Mouse (Mus musculus) hematopoietic stem cell, adult 5-6 weeks (primary cell): ENCODE results near the gene Sucnr1. TPM values are rescaled to one million over a fixed set of nuclear protein-coding genes. Genes with fewer than 3 reads are reported as not detected.

Source experiments
- ATAC-seq, 2 experiments: fragments of 125-278 bp in 1 of 2; replicated peaks in 1 of 2; 2 replicates each; pipeline ENCODE4 v1.8.0; 2016 to 2017; ENCODE audit warnings: inconsistent platforms in 2 of 2, mild to moderate bottlenecking in 2 of 2, moderate number of reproducible peaks in 2 of 2, low read depth in 1 of 2, moderate TSS enrichment in 1 of 2; ENCODE audit not compliant: low FRiP score in 2 of 2, poor library complexity in 2 of 2, severe bottlenecking in 2 of 2, insufficient read depth in 1 of 2, low TSS enrichment in 1 of 2
- total RNA-seq: library from RNA; stranded (forward); fragments of 172-1452, 232-1000 nt; gene quantifications from 2 replicates; pipeline ENCODE4 v1.2.3, GENCODE M21; 2017

Gene Sucnr1
- not detected in 2 replicates for total RNA-seq

GRCm38 (mm10) chr3:60081648-60082047 lies at the start of gene Sucnr1:
Sucnr1 (plus strand) TSS chr3:60081869.
- ATAC-seq = no peak

DNA sequence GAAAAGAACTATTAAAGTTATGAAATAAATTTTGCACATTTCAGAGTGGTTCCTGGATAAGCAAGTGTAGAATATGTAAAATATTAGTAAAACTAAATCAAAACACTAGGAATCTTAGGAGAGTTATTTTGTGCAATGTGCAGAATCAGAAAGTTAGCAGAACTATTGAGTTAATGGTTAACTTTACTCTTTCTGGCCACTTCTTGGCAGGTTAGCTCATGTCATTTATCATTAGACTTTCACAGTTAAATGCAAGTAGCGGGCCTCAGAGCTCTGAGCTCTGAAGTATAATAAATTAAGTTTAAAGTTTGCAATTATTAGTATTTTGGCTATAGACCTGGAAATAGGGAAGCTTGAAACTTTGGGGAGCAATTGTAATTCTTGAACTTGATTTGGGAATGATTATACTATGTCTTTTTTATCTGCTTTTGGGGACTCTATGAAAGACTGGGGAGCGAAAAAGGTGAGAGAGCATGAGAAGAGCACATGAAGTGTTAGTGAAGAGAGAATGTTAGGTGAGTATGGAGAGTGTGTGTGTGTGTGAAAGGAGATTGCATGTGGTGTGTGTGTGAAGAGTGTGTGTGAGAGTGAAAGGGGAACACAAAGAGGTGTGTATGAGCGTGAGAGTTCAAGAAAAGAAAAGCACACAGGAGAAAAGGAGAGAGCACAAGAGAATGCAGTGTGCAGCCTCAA lies 35.3 kb upstream of the Sucnr1 start:
- no peak for ATAC-seq

DNA sequence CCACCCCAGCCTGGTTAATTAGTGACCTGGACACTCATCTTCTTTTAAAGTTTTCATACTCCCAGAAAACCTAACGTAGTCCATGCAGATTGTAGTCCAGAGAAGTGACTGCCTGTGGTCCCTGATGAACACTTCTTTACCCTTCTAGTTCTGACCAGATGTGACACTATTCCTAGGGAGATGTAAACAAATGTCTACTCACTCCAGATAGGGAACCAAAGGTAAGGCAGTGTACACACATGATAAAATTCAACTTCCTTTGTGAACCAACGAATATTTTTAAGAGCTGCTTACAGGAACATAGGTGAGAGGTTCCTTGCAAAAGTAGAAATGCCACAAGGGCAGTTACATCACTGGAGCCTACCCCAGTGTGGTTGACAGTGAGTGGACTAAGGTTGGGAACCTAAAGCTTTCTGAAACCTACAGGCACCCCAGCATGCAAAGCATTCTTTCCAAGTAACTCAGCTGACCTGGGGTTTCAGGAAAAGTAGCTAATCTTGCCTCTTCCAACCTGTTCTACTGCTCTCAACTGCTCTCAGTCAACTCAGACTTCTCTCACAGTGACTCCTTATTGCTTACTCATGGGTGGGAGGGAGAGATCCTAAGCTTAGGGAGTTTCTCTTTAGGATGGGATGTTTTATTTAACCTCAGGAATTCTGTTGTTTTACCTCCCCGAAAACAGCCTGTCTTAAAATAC lies 28.3 kb upstream of the Sucnr1 start:
- no peak for ATAC-seq

- no peak for ATAC-seq
Measured at GRCm38 (mm10) chr3:60053931-60054330, 27.7 kb upstream of the Sucnr1 start.

DNA sequence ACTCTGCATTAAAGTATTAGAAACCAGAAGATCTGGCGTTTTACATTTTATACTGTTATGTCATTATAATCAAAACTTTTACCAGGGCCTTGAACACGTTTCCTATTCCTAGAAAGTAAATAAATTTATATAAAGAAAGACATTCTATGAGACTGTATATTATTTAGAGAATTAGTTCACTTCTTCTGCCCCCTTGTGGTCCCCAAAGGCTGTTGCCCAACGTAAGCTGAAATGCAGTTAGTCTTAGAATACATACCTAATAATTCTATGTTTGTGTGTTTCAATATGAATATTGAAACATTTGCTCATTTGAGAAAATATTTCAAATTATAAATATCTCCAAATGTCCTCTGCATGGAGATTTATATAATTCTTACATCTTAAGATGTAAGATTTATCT lies 25.2 kb upstream of the Sucnr1 start:
- ATAC-seq = 0 out of 4 replicates have a peak, but pooled peaks of 1 of the 2 experiments have one; percentile 46

DNA sequence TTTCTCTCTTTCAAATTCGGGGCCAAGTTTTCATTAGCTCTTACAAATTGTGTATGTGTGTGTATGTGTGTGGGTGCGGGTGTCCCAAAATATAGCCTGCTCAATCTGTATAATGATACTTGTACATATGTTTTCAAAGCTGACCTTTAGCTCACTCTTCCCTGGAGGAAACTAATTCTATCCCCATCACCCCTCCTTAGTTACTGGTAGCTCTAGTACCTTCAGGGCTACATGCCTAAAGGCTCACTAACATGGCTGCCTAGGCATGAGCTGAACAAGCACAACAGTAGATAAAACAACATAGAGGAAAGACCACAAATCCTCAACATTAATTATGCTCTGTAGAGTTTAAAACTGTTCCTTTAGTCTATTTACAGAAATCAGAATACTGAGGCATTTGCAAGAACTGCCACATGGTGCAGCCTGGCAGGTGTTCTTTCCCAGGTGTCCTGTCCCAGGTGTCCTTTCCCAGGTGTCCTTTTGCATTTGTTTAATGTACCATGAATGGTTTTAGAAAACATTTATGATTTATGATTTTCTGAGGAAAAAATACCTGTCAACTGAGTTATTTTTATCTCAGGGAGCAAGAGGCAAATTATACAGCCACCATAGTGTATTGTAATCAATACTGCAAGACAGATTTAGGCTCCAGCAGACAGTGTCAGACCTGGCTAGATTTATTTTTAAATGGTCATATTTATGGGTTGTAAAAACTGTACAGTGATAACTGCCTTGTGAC lies 24.4 kb upstream of the Sucnr1 start:
- no peak for ATAC-seq

DNA sequence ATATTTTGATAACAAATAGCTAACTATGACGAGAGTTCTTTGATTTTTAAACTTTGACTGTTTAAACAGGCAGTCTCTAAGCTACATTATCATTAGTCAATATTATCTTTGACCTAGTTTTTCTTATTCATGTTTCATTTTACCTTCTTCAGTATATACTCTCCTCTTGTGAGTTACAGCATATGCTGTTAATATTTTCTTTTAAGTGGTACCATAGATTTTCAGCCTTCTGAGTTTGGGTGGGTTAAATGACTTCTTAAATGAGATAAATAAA lies 23.9 kb upstream of the Sucnr1 start:
- ATAC-seq = no peak

DNA sequence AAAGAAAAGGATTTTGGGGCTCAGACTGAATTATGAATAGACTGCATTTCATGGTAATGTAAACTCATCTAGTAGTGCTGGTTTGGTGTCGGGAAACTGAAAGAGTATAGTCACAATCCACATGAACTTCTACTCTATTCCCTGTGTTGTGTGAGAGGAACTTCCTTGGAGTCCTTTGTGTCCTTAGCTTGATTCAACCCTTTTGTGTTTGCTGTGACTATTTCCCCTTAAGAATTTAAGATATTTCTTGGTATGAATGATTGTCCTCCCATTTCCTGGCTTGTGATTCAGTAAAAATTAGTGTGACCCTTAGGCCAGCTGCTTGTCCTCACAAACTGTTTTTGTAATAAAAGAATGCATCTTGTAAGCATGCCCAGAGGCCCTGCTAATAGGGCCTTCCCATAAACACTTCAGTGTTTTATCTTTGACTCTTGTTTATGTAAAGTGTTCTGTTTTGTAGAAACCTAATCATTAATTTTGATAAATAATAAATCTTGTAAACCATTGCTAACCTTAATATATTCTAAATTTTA lies 2.7 kb upstream of the Sucnr1 start:
- no peak for ATAC-seq

GRCm38 (mm10) chr3:60080572-60080971 lies 1.1 kb upstream of the Sucnr1 start:
- ATAC-seq = peak; percentile 97

GRCm38 (mm10) chr3:60082746-60083145 lies 1.1 kb downstream of the Sucnr1 start:
- ATAC-seq = no peak

DNA sequence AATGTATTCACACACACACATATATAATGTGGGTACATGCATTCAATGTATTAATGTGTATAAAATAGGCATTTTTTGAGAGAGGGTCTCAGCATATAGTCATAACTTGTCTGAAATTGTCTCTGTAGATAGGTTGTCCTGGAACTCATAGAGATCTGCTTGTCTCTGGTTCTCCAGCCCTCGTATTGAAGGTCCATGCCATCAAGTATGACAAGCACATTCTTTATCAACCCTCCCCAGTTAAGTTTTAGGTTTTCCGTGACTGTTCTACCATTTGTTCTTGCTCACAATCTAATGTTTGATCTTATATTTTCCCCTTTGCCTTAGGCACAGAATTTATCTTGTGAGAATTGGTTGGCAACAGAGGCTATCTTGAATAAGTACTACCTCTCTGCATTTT lies 4.1 kb downstream of the Sucnr1 start:
- ATAC-seq = no peak

DNA sequence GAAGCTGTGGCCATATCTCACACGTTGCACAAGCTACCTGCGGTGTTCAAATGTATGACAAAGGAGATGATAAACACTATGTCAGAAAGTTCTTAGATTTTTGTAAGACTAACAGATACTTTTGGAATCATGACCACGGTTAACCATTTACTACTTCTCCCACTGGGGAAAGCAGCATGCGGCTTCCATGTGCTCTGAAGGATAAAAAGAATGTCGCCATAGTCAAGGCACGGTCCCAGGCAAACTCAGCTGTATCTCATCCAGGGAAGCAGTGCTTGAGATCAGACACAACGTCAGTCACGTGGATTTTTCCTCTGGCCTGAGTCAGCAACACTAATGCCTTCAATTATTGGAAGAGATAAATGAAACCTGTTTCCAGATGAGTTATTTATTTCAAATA lies 9.7 kb downstream of the Sucnr1 start:
- ATAC-seq = no peak

DNA sequence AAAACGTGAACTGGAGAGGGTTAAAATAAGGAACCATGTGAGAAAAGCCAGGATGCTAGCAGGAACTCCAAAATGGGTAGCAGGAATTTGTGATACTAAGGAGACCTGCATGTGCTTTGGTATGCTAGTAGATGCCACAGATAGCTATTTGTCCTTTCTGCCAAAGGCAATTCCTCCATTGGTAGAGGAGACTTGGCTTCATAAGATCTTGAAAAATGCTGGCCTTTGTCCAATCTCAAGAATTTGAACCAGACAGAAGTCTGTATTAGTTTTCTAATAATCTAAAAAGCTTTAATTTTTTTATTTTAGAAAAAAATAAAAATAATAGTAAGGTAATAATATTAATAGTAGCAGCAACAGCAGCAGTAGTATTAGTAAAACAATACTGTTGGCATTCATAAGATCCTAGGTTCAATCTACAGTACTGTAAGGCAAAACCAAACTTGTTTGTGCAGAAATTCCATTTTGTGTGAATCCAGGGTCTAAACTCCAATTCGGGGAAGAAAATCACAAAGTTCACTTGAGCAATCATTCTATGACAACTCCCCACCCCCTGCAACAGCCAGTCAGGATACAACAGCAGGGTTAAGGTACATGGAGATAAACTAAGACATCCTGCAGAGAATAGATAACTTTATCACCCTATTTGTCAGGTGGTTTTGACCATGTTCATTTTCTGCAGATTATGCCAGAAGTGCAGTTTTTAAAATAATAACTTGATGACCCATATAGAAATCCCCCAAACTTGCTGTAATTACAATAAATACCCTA lies 12.9 kb downstream of the Sucnr1 start:
- no peak for ATAC-seq

GRCm38 (mm10) chr3:60096941-60097340 lies 15.3 kb downstream of the Sucnr1 start:
- no peak for ATAC-seq

DNA sequence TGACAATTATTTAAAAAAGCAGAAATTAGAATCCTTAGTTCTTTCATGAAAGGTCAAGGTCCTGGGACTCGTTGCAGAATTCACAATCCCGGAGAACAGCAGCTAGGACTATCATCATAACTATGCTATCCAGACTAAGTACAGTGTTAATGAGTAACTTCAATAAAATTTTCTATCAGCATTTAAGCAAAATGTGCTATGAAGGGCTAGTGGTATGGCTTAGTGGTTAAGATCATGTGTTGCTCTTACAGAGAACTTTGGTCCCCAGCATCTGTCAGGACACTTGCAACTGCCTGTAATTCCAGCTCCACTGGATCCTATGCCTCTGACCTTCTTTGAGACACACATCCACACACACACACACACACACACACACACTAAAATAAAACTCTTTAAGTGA lies 15.8 kb downstream of the Sucnr1 start:
- ATAC-seq = no peak

DNA sequence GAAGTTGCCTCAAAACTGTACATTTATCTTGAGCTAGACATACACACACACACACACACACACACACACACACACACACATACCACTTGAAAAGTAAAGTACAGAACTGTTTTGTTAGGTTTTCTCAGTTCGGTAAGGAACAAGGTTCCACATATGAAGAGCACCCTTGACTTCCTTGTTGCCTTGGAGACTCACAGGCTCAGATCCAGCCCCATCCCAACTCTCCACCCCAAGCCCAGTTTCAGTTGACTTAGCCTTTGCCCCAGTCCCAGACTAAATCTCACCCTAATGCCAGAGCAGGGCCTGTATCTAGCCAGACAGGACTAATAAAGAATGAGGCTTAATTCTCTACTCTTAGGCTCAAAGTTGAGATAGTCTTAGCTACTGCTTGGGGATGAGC lies 16.9 kb downstream of the Sucnr1 start:
- no peak for ATAC-seq

- no peak for ATAC-seq
Measured at GRCm38 (mm10) chr3:60104462-60105109, 22.9 kb downstream of the Sucnr1 start.
